Mouse (Mus musculus) embryonic facial prominence, embryonic 10.5 days (tissue): ENCODE measurements around the gene Adipoq. TPM values are rescaled to one million over a fixed set of nuclear protein-coding genes. Genes with fewer than 3 reads are reported as not detected.
"Not testable (repeated sequence)": the region's sequence is repeated elsewhere in the genome, so short reads cannot be mapped to it uniquely, and the experiment has no call there.

ENCODE experiments used
- DNase-seq: peaks from one replicate; pipeline ENCODE4 v3.0.0-alpha.2; 2017; ENCODE audit warnings: low spot score
- H3K27ac ChIP-seq: fragments of 300-500 bp; sonication (generic); replicated peaks from 2 replicates; pipeline ENCODE4 v1.5.1; 2016; ENCODE audit warnings: mild to moderate bottlenecking
- H3K27me3 ChIP-seq: fragments of 300-500 bp; sonication (generic); replicated peaks from 2 replicates; pipeline ENCODE4 v1.6.1; 2016; ENCODE audit warnings: low read depth, mild to moderate bottlenecking; ENCODE audit not compliant: poor library complexity, severe bottlenecking
- H3K36me3 ChIP-seq: fragments of 300-500 bp; sonication (generic); replicated peaks from 2 replicates; pipeline ENCODE4 v1.6.1; 2016; ENCODE audit warnings: mild to moderate bottlenecking, moderate library complexity
- H3K4me1 ChIP-seq: fragments of 300-500 bp; sonication (generic); 2 replicates; pipeline ENCODE4 v1.6.1; 2016
- H3K4me3 ChIP-seq: fragments of 300-500 bp; sonication (generic); 2 replicates; pipeline ENCODE4 v1.5.1; 2016; ENCODE audit warnings: mild to moderate bottlenecking, moderate library complexity
- H3K9me3 ChIP-seq: fragments of 300-500 bp; sonication (generic); 2 replicates; pipeline ENCODE4 v1.6.1; 2016; ENCODE audit warnings: mild to moderate bottlenecking
- WGBS: fragments of 180-500 bp; shearing (Covaris S2); methylation state at CpG from one replicate; pipeline ENCODE4 v1.1.7; 2016; 5-methylcytosine and 5-hydroxymethylcytosine counted together
- polyA plus RNA-seq: library from polyadenylated mRNA; unstranded; fragments of >200 nt; fragmentation: Nextera tagmentation; extraction: Ambion mirVana; gene quantifications from 2 replicates; pipeline ENCODE4 v1.2.1, GENCODE M21; 2016

Adipoq gene
- not detected in 2 replicates for polyA plus RNA-seq

- DNase-seq, result no peak
- H3K27ac ChIP-seq, result no peak within 1 kb of the TSS
- no peak within 1 kb of the TSS for H3K4me3 ChIP-seq
- no peaks in the 10 kb centered on the region for H3K36me3 ChIP-seq
- H3K4me1 ChIP-seq, result 0 out of 2 replicates have a peak, but pooled peaks cover 12% of the 10 kb centered on the region
- WGBS, result 91% methylated on average over 3 of the region's 3 CpGs
- no peaks in the 10 kb centered on the region for H3K9me3 ChIP-seq
- H3K27me3 ChIP-seq, result no peaks in the 10 kb centered on the region
Measured at GRCm38 (mm10) chr16:23146280-23146679, at the start of gene Adipoq. Gene Adipoq, plus strand, starts transcription at chr16:23146536.

GRCm38 (mm10) chr16:23096886-23097285 is 49.5 kb upstream of the Adipoq start:
- not testable (repeated sequence) for H3K36me3 ChIP-seq, H3K4me3 ChIP-seq, DNase-seq, H3K9me3 ChIP-seq, H3K27ac ChIP-seq
- WGBS, result 85% methylated on average over 1 of the region's 1 CpGs
- H3K4me1 ChIP-seq, result peaks cover 16% of the 10 kb centered on the region
- H3K27me3 ChIP-seq, result peaks cover 20% of the 10 kb centered on the region

- H3K9me3 ChIP-seq, H3K4me3 ChIP-seq, DNase-seq, H3K36me3 ChIP-seq, H3K27ac ChIP-seq: not testable (repeated sequence)
- Histone ChIP-seq H3K4me1 (peaks cover 18% of the 10 kb centered on the region), H3K27me3 (peaks cover 20% of the 10 kb centered on the region)
- WGBS, result 84% methylated on average over 8 of the region's 8 CpGs
Measured at GRCm38 (mm10) chr16:23097290-23098104, 48.8 kb upstream of the Adipoq start.

- not testable (repeated sequence) for H3K9me3 ChIP-seq, H3K4me3 ChIP-seq, H3K36me3 ChIP-seq, H3K27ac ChIP-seq, DNase-seq
- H3K27me3 ChIP-seq, result peaks cover 20% of the 10 kb centered on the region
- 96% methylated on average over 1 of the region's 1 CpGs for WGBS
- peaks cover 24% of the 10 kb centered on the region for H3K4me1 ChIP-seq
Measured at GRCm38 (mm10) chr16:23098105-23098452, 48.3 kb upstream of the Adipoq start.

- 7% methylated on average over 12 of the region's 12 CpGs for WGBS
- no peaks in the 10 kb centered on the region for H3K36me3 ChIP-seq
- peaks cover 20% of the 10 kb centered on the region for H3K27me3 ChIP-seq
- peak overlapping the region; percentile 78; the same call in 1 of the 2 replicates for H3K27ac ChIP-seq
- no peaks in the 10 kb centered on the region for H3K9me3 ChIP-seq
- H3K4me3 ChIP-seq, result peak overlapping the region; percentile 55
- DNase-seq, result peak; percentile 26
- peaks cover 25% of the 10 kb centered on the region for H3K4me1 ChIP-seq
Measured at GRCm38 (mm10) chr16:23099632-23100031, 46.7 kb upstream of the Adipoq start.

- no peaks in the 10 kb centered on the region for H3K36me3 ChIP-seq
- peaks cover 25% of the 10 kb centered on the region for H3K4me1 ChIP-seq
- peak overlapping the region; percentile 55 for H3K4me3 ChIP-seq
- DNase-seq, result peak; percentile 73
- no peaks in the 10 kb centered on the region for H3K9me3 ChIP-seq
- peak overlapping the region; percentile 78 for H3K27ac ChIP-seq
- 1% methylated on average over 9 of the region's 9 CpGs for WGBS
- H3K27me3 ChIP-seq, result peaks cover 20% of the 10 kb centered on the region
Measured at GRCm38 (mm10) chr16:23100099-23100575, 46.2 kb upstream of the Adipoq start.

GRCm38 (mm10) chr16:23100613-23101012 is 45.7 kb upstream of the Adipoq start:
- peak; percentile 35 for DNase-seq
- Histone ChIP-seq H3K4me1 (peaks cover 25% of the 10 kb centered on the region), H3K36me3 (no peaks in the 10 kb centered on the region), H3K27me3 (peaks cover 20% of the 10 kb centered on the region), H3K4me3 (peak overlapping the region; percentile 55), H3K27ac (peak overlapping the region; percentile 78; the same call in 1 of the 2 replicates), H3K9me3 (no peaks in the 10 kb centered on the region)
- 10% methylated on average over 10 of the region's 10 CpGs for WGBS

GRCm38 (mm10) chr16:23102340-23103037 is 43.8 kb upstream of the Adipoq start:
- peaks cover 29% of the 10 kb centered on the region for H3K4me1 ChIP-seq
- DNase-seq, result peak; percentile 37
- 10% methylated on average over 15 of the region's 15 CpGs for WGBS
- H3K36me3 ChIP-seq, result no peaks in the 10 kb centered on the region
- peak overlapping the region; percentile 56 for H3K4me3 ChIP-seq
- no peaks in the 10 kb centered on the region for H3K9me3 ChIP-seq
- peaks cover 20% of the 10 kb centered on the region for H3K27me3 ChIP-seq
- H3K27ac ChIP-seq, result peak overlapping the region; percentile 70

- no peaks in the 10 kb centered on the region for H3K9me3 ChIP-seq
- H3K4me1 ChIP-seq, result peaks cover 29% of the 10 kb centered on the region
- DNase-seq, result no peak
- H3K4me3 ChIP-seq, result peak overlapping the region; percentile 56
- 43% methylated on average over 17 of the region's 17 CpGs for WGBS
- H3K27ac ChIP-seq, result peak overlapping the region; percentile 70
- H3K36me3 ChIP-seq, result peaks cover under 1% of the 10 kb centered on the region; the same call in 1 of the 2 replicates
- H3K27me3 ChIP-seq, result peaks cover 20% of the 10 kb centered on the region
Measured at GRCm38 (mm10) chr16:23103038-23103745, 43.1 kb upstream of the Adipoq start.

GRCm38 (mm10) chr16:23103841-23104240 is 42.5 kb upstream of the Adipoq start:
- WGBS, result 61% methylated on average over 2 of the region's 2 CpGs
- peaks cover 20% of the 10 kb centered on the region for H3K27me3 ChIP-seq
- no peak overlapping the region for H3K4me3 ChIP-seq
- H3K27ac ChIP-seq, result no peak overlapping the region
- H3K4me1 ChIP-seq, result peaks cover 29% of the 10 kb centered on the region
- peaks cover 7% of the 10 kb centered on the region for H3K36me3 ChIP-seq
- DNase-seq, result no peak
- no peaks in the 10 kb centered on the region for H3K9me3 ChIP-seq

GRCm38 (mm10) chr16:23106121-23106520 is 40.2 kb upstream of the Adipoq start:
- peaks cover 30% of the 10 kb centered on the region for H3K36me3 ChIP-seq
- no peak overlapping the region; the same call in 1 of the 2 replicates for H3K4me3 ChIP-seq
- WGBS, result 58% methylated on average over 7 of the region's 7 CpGs
- no peaks in the 10 kb centered on the region for H3K9me3 ChIP-seq
- H3K4me1 ChIP-seq, result peaks cover 29% of the 10 kb centered on the region
- no peaks in the 10 kb centered on the region for H3K27me3 ChIP-seq
- H3K27ac ChIP-seq, result no peak overlapping the region
- DNase-seq, result no peak
